Mouse (Mus musculus) left cerebral cortex, postnatal 36 days (tissue): ENCODE data around the gene Ddit4l. TPM values are rescaled to one million over a fixed set of nuclear protein-coding genes. Genes with fewer than 3 reads are reported as not detected.
A peak's percentile ranks its signal among the peaks of the same experiment; 100 is the strongest.
"Not testable (repeated sequence)": the region's sequence is repeated elsewhere in the genome, so short reads cannot be mapped to it uniquely, and the experiment has no call there.

Source experiments
- DNase-seq, 2 experiments: peaks; one replicate each; pipeline ENCODE4 v3.0.0; 2021 to 2022; ENCODE audit warnings: low spot score in 2 of 2, mixed read lengths in 1 of 2
- intact Hi-C: fragments of 180-260 bp; cut with DNase I; formaldehyde crosslinking; loops from one replicate; pipeline ENCODE4 v1.15.1; 2025
- total RNA-seq, 2 experiments: library from RNA; stranded (reverse); gene quantifications; 2 replicates each; pipeline ENCODE4 v1.2.3; 2021

The Ddit4l gene
- 10 to 100 TPM; 22.1 to 24.3 TPM for total RNA-seq

GRCm38 (mm10) chr3:137621312-137621711 is at the start of gene Ddit4l:
Gene Ddit4l (plus strand): TSS chr3:137621612.
- not testable (repeated sequence) for DNase-seq
- intact Hi-C loops, result loop anchor here (5.0 to 10.0 kb wide), 2 partner anchors 59 to 133 kb away; no protein-coding TSS in a partner anchor

- intact Hi-C loops, result no loop called here
- DNase-seq, result no peak
Observed at GRCm38 (mm10) chr3:137576146-137576545, 45.3 kb upstream of the Ddit4l start.

GRCm38 (mm10) chr3:137586376-137586969 is 34.9 kb upstream of the Ddit4l start:
- intact Hi-C loops, result no loop called here
- DNase-seq, result no peak

DNA sequence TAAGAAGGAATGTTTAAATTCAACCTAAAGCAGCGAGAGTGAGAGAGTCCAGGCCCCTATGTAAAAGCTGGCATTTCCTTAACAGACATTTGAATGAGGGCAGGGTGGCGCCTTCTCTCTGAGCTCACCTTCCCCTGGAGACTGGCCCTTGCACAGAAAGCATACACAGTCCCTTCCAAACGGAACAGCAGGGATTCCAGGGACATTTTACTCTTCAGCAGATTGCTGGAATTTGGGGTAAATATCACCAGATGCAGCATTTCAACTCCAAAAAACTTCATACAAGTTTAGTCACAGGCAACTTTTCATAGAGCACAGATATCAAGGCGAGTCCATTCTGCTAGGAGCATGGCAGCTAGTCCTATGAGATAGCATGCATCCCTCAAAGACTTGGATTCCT is 31.6 kb upstream of the Ddit4l start:
- intact Hi-C loops, result no loop called here

GRCm38 (mm10) chr3:137594332-137594905 is 27.0 kb upstream of the Ddit4l start:
- intact Hi-C loops, result no loop called here
- no peak for DNase-seq

More for the DNA sequence above, 31.6 kb upstream of the Ddit4l start:
- no peak for DNase-seq

DNA sequence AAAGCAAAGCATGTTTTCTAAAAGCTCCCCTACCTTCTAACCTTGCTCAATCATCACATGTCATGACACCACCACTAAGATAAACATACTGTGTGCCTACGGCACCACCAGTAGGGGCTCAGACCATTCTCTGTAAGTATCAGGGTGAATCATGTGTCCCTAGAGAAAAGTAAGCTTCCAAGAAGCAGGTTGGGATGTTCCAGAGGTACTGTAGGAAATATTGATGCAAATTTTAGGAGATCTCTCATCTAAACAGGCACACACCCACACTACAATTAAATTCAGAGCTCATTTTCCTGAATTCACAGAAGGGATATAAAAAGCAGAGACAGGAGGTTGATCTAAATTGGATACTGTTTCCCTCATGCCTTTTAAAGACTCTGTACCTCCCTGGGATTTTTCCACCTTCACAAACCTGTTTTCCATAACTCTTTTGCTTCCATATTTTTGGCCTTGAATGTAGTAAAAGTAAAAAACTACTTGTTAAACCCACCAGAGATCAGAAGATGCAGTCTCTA is 12.4 kb upstream of the Ddit4l start:
- DNase-seq, result no peak
- intact Hi-C loops, result no loop called here

GRCm38 (mm10) chr3:137610457-137611109 is 10.8 kb upstream of the Ddit4l start:
- intact Hi-C loops, result no loop called here
- no peak for DNase-seq

- intact Hi-C loops, result no loop called here
- DNase-seq, result no peak
Observed at GRCm38 (mm10) chr3:137611110-137611857, 10.1 kb upstream of the Ddit4l start.

DNA sequence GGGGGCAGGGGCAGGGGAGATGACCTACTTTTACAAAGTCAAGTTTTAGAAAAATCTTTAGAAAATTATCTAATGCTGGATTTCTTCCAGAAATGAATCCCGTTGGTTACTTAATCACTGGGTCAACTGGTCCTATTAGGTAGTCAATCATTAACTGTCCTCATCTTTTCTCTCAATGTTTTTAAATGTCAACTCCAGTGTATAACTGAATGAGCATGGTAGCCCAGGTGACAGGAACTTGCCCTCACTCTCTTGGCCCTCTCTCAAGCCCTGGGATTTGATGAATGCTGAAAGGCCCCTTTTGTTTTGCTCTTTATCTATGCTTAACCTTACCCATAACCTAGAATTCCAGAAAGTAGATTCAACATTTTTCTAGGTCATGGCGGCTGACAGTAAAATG is 9.4 kb upstream of the Ddit4l start:
- DNase-seq, result no peak
- intact Hi-C loops, result no loop called here

DNA sequence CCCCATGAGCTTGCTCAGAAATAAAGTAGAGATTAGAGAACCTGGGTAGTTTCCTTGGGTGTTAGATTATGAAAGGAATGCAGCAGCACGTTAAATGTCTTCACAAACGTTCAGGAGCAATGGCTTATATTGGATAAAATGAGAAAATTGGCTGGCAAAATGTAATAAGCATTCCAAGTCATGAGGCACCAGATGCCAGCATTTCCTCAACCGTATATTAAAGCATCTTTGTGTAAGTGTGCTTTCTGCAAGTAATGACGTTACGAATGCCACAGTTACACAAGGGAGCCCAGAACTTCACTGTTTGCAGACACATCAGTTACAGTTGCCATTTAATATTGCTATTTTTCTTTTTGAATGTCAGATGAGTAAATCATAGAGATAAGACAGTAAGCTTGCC is 872 bp upstream of the Ddit4l start:
- intact Hi-C loops, result loop anchor here (5.0 to 10.0 kb wide), 2 partner anchors 58 to 134 kb away; no protein-coding TSS in a partner anchor
- DNase-seq, result no peak

DNA sequence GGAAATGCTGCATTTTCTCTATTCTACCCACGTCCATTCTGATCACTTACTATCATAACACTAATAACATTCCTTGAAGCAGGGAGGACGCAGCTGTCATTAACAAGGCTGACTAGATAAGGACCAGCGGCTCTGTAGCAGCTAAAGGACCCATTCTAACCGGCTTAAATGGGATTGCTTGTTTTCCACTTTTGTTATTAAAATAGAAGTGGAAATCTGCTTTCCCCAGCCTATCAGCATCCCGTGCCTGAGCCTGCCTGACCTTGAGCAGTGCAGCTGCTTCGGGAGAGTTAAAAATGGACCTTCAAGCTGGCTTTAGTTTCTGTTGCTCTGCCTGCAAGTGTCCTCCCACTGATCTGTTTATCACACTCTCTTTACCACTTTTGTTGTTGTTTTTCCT is 679 bp downstream of the Ddit4l start:
- intact Hi-C loops, result loop anchor here (5.0 to 10.0 kb wide), 2 partner anchors 60 to 133 kb away; no protein-coding TSS in a partner anchor
- no peak for DNase-seq

GRCm38 (mm10) chr3:137622895-137623580 is 1.6 kb downstream of the Ddit4l start:
- intact Hi-C loops, result loop anchor here (5.0 to 10.0 kb wide), 2 partner anchors 61 to 132 kb away; no protein-coding TSS in a partner anchor
- DNase-seq, result no peak

GRCm38 (mm10) chr3:137623581-137624362 is 2.4 kb downstream of the Ddit4l start:
- intact Hi-C loops, result loop anchor here (5.0 to 10.0 kb wide), 2 partner anchors 61 to 131 kb away; no protein-coding TSS in a partner anchor
- DNase-seq, result peak; percentile 57 to 58

DNA sequence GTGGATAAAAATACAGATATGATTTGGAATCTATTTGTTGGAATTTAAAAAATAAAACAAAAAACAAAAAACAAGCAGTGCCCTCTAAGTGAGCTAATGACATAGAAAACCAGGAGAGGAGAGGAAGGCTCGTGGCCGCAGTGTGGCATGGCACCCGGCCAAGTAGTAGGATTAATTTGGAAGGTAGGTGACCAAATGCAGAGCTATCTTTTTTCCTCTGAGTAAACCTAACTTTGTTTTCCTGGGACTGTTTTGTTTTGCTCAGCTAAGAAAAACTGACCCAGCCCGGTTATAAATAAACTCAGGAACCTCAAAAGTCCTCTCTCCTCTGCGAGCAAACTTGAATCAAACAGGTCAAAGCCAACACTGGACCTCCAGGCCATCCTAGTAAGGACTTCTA is 3.6 kb downstream of the Ddit4l start:
- DNase-seq, result no peak
- intact Hi-C loops, result loop anchor here (10.0 kb wide), 1 partner anchor 130 kb away; no protein-coding TSS in a partner anchor

DNA sequence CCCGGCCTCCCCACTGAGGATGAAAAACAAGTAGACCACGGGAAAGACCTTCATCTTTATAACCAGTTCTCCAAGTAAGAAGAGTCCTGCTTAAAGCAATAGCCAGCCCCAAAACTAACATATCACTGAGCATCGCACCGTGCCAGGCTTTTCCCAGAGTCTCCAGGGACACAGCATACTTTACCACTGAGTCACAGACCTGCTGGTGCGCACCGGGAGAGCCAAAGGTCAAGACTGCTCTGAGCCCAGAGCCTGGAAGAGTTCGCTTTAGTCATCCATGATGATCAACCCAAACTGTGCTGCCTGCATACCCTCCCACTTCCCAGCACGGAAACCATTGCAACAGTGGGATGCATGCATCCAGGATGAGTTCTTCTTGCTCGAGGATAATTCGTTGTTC is 12.3 kb downstream of the Ddit4l start:
- DNase-seq, result peak in 1 of 2 experiments; percentile 18
- intact Hi-C loops, result no loop called here

DNA sequence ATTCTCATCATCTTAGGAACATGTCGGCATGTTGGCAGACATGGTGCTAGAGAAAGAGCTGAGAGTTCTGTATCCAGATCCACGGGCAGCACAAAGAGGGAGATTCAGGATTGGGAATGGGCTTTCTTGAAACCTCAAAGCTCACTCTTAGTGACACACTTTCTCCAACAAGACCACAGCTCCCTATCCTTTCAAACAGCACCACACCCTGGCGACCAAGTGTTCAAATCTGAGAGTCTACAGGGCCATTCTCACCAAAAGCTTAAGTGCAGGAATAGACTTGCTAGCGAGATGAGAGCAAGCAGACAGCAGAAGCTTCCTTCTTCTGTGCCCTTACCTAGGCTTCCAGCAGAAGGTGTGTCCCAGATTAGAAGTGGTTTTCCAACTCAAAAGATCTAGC is 15.2 kb downstream of the Ddit4l start:
- intact Hi-C loops, result no loop called here
- DNase-seq, result no peak

GRCm38 (mm10) chr3:137641238-137641637 is 19.8 kb downstream of the Ddit4l start:
- no peak for DNase-seq
- intact Hi-C loops, result no loop called here

- intact Hi-C loops, result no loop called here
- no peak for DNase-seq
Observed at GRCm38 (mm10) chr3:137642137-137642536, 20.7 kb downstream of the Ddit4l start.
